Mouse (Mus musculus): ENCODE results near the gene Ankrd27. TPM values are rescaled to one million over a fixed set of nuclear protein-coding genes. Genes with fewer than 3 reads are reported as not detected.

Ankrd27 gene
- polyA plus RNA-seq, 1 experiment from 2014 or later = 38.9 TPM

DNA sequence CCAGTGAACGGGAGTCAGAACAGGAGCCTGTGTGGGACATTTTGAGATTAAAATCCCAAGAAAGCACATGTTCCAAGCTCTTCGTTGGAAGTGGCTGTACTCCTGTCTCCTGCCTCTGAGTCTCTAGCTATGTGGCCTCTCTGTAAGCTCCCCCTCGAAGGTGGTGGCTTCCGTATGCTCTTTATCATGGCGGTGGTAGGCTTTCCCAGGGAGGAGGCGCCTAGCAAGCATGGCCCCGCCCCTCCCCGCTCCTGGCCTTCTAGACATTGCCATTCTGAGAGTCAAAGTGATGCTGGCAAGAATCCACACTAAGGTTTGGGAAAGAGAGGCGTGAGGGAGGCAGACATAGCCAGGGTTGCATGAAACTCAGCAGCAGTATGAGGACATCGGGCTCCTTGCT, 36.6 kb downstream of the Ankrd27 start:
- ATAC-seq = no peak
- WGBS = 89% methylated on average over 10 of the region's 10 CpGs
- Histone ChIP-seq H3K27ac (ENCODE audit: low read length) (no peak overlapping the region), H3K27me3 (replicated peaks; ENCODE audit: control insufficient read depth, insufficient read depth, low read length) (no peaks in the 10 kb centered on the region), H3K9me3 (ENCODE audit: control insufficient read depth, low read length) (no peaks in the 10 kb centered on the region), H3K4me1 (replicated peaks; ENCODE audit: control insufficient read depth, insufficient read depth, low read length) (no peaks in the 10 kb centered on the region), H3K36me3 (ENCODE audit: control insufficient read depth, insufficient read depth) (peaks cover 36% of the 10 kb centered on the region), H3K9ac (replicated peaks; ENCODE audit: low read depth, low read length) (no peak overlapping the region), H3K4me2 (ENCODE audit: low read length) (no peak overlapping the region), H3K4me3 (replicated peaks; ENCODE audit: low read length) (no peak overlapping the region)

DNA sequence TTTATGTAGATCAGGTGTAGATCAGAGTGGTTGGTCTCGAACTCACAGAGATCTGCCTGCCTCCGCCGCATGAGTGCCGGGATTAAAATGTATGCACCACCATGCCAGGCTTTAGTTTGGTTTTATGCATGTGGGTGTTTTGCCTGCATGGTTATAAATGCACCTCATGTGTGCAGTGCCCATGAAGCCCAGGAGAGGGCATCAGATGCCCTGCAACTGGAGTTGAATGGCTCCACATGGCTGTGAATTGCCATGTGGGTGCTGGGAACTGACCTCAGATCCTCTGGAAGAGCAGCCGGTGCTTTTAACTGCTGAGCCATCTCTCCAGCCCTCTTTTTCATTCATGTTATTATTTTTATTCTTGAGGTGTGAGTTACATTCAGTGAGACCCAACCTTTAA, 40.0 kb downstream of the Ankrd27 start:
- H3K27ac ChIP-seq (ENCODE audit: low read length) = no peak overlapping the region
- ATAC-seq = no peak
- H3K4me2 ChIP-seq (ENCODE audit: low read length) = no peak overlapping the region
- no peaks in the 10 kb centered on the region for H3K27me3 ChIP-seq (replicated peaks; ENCODE audit: control insufficient read depth, insufficient read depth, low read length)
- H3K4me1 ChIP-seq (replicated peaks; ENCODE audit: control insufficient read depth, insufficient read depth, low read length) = no peaks in the 10 kb centered on the region
- 95% methylated on average over 5 of the region's 5 CpGs for WGBS
- H3K36me3 ChIP-seq (ENCODE audit: control insufficient read depth, insufficient read depth) = peaks cover 48% of the 10 kb centered on the region
- no peak overlapping the region for H3K9ac ChIP-seq (replicated peaks; ENCODE audit: low read depth, low read length)
- no peaks in the 10 kb centered on the region for H3K9me3 ChIP-seq (ENCODE audit: control insufficient read depth, low read length)
- H3K4me3 ChIP-seq (replicated peaks; ENCODE audit: low read length) = no peak overlapping the region

DNA sequence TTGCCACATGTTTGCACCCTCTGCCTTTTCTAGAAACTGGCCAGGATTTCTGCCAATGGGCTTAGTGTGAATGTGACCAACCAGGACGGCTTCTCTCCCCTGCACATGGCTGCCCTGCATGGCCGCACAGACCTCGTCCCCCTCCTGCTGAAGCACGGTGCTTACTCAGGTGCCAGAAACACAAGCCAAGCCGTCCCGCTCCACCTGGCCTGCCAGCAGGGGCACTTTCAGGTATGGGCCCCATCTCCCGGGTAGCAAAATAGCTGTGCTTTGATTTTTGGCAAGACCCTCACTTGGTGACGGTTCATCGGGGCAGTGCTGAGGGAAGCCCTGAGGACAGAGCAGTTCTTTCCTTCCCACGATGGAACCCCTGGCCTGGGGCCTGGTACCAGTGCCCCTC, 41.3 kb downstream of the Ankrd27 start:
- Histone ChIP-seq H3K27me3 (replicated peaks; ENCODE audit: control insufficient read depth, insufficient read depth, low read length) (no peaks in the 10 kb centered on the region), H3K9ac (replicated peaks; ENCODE audit: low read depth, low read length) (no peak overlapping the region), H3K4me3 (replicated peaks; ENCODE audit: low read length) (no peak overlapping the region), H3K36me3 (ENCODE audit: control insufficient read depth, insufficient read depth) (peaks cover 42% of the 10 kb centered on the region), H3K27ac (ENCODE audit: low read length) (no peak overlapping the region), H3K4me1 (replicated peaks; ENCODE audit: control insufficient read depth, insufficient read depth, low read length) (no peaks in the 10 kb centered on the region), H3K4me2 (ENCODE audit: low read length) (no peak overlapping the region), H3K9me3 (ENCODE audit: control insufficient read depth, low read length) (no peaks in the 10 kb centered on the region)
- ATAC-seq = no peak
- WGBS = 94% methylated on average over 10 of the region's 10 CpGs

DNA sequence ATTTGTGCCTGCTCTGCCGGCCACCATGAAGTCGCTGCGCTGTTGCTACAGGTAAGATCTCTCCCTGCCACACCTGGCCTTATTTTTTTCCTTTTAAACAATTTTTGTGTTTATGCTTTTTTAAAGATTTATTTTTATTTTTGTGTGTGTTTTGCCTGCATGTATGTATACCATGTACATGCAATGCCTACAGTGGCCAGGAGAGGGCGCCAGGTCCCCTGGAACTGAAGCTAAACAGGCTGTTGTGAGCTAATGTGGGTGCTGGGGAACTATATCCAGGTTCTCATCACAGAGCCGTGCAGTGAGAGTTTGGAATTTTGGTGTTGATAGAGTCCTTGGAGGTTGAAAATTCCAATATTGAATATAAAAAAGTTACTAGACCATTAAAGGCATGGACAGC, 42.5 kb downstream of the Ankrd27 start:
- no peaks in the 10 kb centered on the region for H3K4me1 ChIP-seq (replicated peaks; ENCODE audit: control insufficient read depth, insufficient read depth, low read length)
- no peaks in the 10 kb centered on the region for H3K9me3 ChIP-seq (ENCODE audit: control insufficient read depth, low read length)
- H3K27me3 ChIP-seq (replicated peaks; ENCODE audit: control insufficient read depth, insufficient read depth, low read length) = no peaks in the 10 kb centered on the region
- H3K36me3 ChIP-seq (ENCODE audit: control insufficient read depth, insufficient read depth) = peaks cover 41% of the 10 kb centered on the region
- no peak overlapping the region for H3K9ac ChIP-seq (replicated peaks; ENCODE audit: low read depth, low read length)
- no peak for ATAC-seq
- no peak overlapping the region for H3K27ac ChIP-seq (ENCODE audit: low read length)
- H3K4me3 ChIP-seq (replicated peaks; ENCODE audit: low read length) = no peak overlapping the region
- no peak overlapping the region for H3K4me2 ChIP-seq (ENCODE audit: low read length)
- 71% methylated on average over 5 of the region's 5 CpGs for WGBS

DNA sequence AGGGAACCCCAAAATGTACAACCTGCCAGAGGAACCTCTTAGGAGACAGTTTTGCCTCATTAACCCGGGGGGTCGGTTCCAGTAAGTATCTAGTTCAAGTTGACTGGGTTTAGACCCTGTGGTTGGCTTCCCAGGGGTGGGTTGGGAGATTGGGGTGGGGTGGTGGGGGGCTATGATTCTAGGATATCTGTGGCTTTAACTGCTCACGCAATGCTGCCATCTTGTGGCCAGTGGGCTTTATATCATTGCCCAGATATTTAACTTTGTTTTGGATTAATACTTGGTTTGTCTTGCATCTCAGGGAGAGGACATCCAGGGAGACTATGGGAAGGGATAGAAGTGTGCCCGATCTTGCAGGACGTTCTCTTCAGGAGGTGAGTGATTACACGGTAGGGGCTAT, 50.2 kb downstream of the Ankrd27 start:
- Histone ChIP-seq H3K9me3 (ENCODE audit: control insufficient read depth, low read length) (no peaks in the 10 kb centered on the region), H3K9ac (replicated peaks; ENCODE audit: low read depth, low read length) (no peak overlapping the region), H3K36me3 (ENCODE audit: control insufficient read depth, insufficient read depth) (peaks cover 43% of the 10 kb centered on the region), H3K4me2 (ENCODE audit: low read length) (no peak overlapping the region), H3K27me3 (replicated peaks; ENCODE audit: control insufficient read depth, insufficient read depth, low read length) (no peaks in the 10 kb centered on the region), H3K4me3 (replicated peaks; ENCODE audit: low read length) (no peak overlapping the region), H3K4me1 (replicated peaks; ENCODE audit: control insufficient read depth, insufficient read depth, low read length) (no peaks in the 10 kb centered on the region), H3K27ac (ENCODE audit: low read length) (no peak overlapping the region)
- no peak for ATAC-seq
- 68% methylated on average over 6 of the region's 6 CpGs for WGBS

DNA sequence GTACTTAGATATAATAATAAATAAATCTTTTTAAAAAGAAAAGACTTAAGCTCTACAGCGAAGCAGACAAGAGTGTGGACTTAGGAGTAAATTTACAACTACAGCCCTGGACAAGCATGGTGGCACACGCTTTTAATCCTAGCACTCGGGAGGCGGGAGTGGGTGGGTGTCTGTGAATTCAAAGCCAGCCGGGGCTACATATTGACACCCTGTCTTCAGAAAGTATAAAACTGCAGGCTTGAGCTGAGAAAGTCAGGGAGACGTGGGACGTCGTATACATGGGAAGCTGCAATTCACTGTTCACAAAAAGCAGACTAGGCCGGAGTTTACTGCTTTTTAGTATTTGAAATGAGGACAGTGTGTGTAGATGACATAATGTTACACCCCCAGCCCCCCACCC, 50.8 kb downstream of the Ankrd27 start:
- Histone ChIP-seq H3K27me3 (replicated peaks; ENCODE audit: control insufficient read depth, insufficient read depth, low read length) (no peaks in the 10 kb centered on the region), H3K4me2 (ENCODE audit: low read length) (no peak overlapping the region), H3K4me1 (replicated peaks; ENCODE audit: control insufficient read depth, insufficient read depth, low read length) (no peaks in the 10 kb centered on the region), H3K9ac (replicated peaks; ENCODE audit: low read depth, low read length) (no peak overlapping the region), H3K36me3 (ENCODE audit: control insufficient read depth, insufficient read depth) (peaks cover 42% of the 10 kb centered on the region), H3K27ac (ENCODE audit: low read length) (no peak overlapping the region), H3K9me3 (ENCODE audit: control insufficient read depth, low read length) (no peaks in the 10 kb centered on the region), H3K4me3 (replicated peaks; ENCODE audit: low read length) (no peak overlapping the region)
- no peak for ATAC-seq
- WGBS = 93% methylated on average over 9 of the region's 9 CpGs

DNA sequence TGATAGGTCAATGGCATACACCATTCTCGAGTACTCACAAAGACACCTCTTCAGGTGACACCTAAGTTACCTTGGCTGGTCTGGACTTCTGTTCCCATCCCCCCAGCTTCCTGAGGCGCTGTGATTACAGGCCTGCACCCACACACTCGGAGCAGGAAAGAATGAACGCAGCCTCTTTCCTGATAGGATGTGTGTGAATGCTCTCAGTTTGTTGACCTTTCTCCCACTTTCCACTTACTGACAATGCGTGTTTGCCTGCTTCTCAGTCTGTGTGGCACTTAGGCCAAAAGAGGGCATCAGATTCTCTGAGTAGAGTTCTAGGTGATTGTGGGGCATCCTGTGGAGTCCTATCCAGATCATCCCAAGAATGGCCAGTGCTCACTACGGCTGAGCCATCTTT, 54.0 kb downstream of the Ankrd27 start:
- WGBS = 88% methylated on average over 6 of the region's 6 CpGs

DNA sequence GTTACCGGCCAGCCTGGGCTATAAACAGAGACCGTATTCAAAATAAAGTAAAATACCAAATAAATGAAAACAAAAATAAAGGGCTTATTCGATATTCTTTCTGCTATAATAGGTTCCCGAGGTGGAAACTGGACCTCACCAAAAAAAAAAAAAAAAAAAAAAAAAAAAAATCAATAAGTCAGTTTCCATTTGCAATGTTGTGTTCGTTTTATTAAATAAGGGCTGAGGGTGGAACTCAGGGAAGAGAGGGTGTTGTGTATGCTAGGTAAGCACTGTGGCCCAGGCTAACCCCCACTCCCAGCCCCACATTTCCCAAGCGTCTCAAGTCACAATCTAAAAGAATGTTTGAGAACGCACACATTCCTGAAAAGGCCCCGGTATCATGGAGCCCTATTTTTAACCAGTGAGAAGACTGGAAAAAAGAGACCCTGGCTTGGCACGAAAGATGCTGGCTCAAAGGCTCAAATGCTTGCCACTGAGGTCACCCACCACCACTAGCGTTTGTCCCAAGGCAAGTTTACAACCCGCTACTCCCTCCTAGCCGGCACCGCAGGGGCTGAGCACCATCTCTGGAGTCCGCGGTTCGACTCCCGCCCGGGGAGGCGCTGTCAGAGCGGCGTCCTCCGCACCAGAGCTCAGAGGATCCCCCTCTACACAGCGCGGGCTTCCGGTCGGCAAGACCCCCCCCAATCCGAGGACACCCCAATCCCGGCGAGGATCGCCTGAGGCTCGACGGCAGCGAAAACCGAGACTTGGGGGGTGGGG, 60.5 kb downstream of the Ankrd27 start:
- Histone ChIP-seq H3K4me3 (replicated peaks; ENCODE audit: low read length) (peak overlapping the region; percentile 97), H3K9ac (replicated peaks; ENCODE audit: low read depth, low read length) (peak overlapping the region; percentile 85), H3K9me3 (ENCODE audit: control insufficient read depth, low read length) (no peaks in the 10 kb centered on the region), H3K27ac (ENCODE audit: low read length) (peak overlapping the region; percentile 74), H3K4me2 (ENCODE audit: low read length) (peak overlapping the region; percentile 77), H3K27me3 (replicated peaks; ENCODE audit: control insufficient read depth, insufficient read depth, low read length) (no peaks in the 10 kb centered on the region), H3K36me3 (ENCODE audit: control insufficient read depth, insufficient read depth) (peaks cover 18% of the 10 kb centered on the region), H3K4me1 (replicated peaks; ENCODE audit: control insufficient read depth, insufficient read depth, low read length) (peaks cover 16% of the 10 kb centered on the region)
- peak; percentile 43 for ATAC-seq
- 11% methylated on average over 34 of the region's 34 CpGs for WGBS

More for the DNA sequence above, 54.0 kb downstream of the Ankrd27 start:
- no peaks in the 10 kb centered on the region for H3K4me1 ChIP-seq (replicated peaks; ENCODE audit: control insufficient read depth, insufficient read depth, low read length)
- H3K36me3 ChIP-seq (ENCODE audit: control insufficient read depth, insufficient read depth) = peaks cover 47% of the 10 kb centered on the region
- no peak overlapping the region for H3K4me3 ChIP-seq (replicated peaks; ENCODE audit: low read length)
- H3K27ac ChIP-seq (ENCODE audit: low read length) = no peak overlapping the region
- no peak overlapping the region for H3K9ac ChIP-seq (replicated peaks; ENCODE audit: low read depth, low read length)
- H3K4me2 ChIP-seq (ENCODE audit: low read length) = no peak overlapping the region
- H3K27me3 ChIP-seq (replicated peaks; ENCODE audit: control insufficient read depth, insufficient read depth, low read length) = no peaks in the 10 kb centered on the region
- no peak for ATAC-seq
- no peaks in the 10 kb centered on the region for H3K9me3 ChIP-seq (ENCODE audit: control insufficient read depth, low read length)

DNA sequence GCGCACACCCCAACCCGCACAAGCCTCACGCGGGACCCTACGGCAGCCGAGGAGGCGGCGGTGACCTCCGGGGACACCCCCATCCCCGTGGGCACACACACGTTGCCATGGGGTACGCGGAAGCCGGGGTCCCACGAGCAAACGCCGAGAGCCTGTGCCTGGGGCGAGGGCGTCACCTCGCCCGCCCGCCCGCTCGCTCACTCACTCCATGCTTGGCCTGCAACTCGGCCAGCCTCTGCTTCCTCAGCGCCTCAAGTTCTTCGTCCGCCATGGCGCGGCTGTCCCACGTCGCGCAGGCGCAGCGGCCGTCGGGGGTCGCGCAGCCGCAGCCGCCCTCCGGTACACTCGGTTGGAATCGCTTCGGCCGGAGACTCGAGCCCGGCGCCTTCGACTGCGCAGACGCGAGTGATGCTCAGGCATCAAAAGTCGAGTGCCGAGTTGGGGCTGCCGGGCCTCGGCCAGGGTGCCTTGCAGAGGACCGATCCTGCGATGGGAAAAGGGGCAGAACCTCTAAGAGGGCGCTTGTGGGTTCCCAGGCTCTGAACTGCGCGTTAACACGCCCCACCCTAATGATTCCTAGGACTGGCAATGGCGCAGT, 61.2 kb downstream of the Ankrd27 start, which contains the start of gene Pdcd5:
TSS of gene Pdcd5 (minus strand) at position 421 of the 598 bp plus-strand sequence.
- Histone ChIP-seq H3K4me2 (ENCODE audit: low read length) (peak within 1 kb of the TSS; percentile 77), H3K27me3 (replicated peaks; ENCODE audit: control insufficient read depth, insufficient read depth, low read length) (no peaks in the 10 kb centered on the region), H3K27ac (ENCODE audit: low read length) (peak within 1 kb of the TSS; percentile 74), H3K4me3 (replicated peaks; ENCODE audit: low read length) (peak within 1 kb of the TSS; percentile 97), H3K36me3 (ENCODE audit: control insufficient read depth, insufficient read depth) (peaks cover 18% of the 10 kb centered on the region), H3K9ac (replicated peaks; ENCODE audit: low read depth, low read length) (peak within 1 kb of the TSS; percentile 85), H3K9me3 (ENCODE audit: control insufficient read depth, low read length) (no peaks in the 10 kb centered on the region), H3K4me1 (replicated peaks; ENCODE audit: control insufficient read depth, insufficient read depth, low read length) (peaks cover 16% of the 10 kb centered on the region)
- WGBS = under 1% methylated on average over 64 of the region's 64 CpGs
- ATAC-seq = peak; percentile 95
